Mouse (Mus musculus): ENCODE measurements around the gene Telo2. TPM values are rescaled to one million over a fixed set of nuclear protein-coding genes. Genes with fewer than 3 reads are reported as not detected.

Telo2 gene
- polyA plus RNA-seq, 1 experiment, result 8.9 TPM

DNA sequence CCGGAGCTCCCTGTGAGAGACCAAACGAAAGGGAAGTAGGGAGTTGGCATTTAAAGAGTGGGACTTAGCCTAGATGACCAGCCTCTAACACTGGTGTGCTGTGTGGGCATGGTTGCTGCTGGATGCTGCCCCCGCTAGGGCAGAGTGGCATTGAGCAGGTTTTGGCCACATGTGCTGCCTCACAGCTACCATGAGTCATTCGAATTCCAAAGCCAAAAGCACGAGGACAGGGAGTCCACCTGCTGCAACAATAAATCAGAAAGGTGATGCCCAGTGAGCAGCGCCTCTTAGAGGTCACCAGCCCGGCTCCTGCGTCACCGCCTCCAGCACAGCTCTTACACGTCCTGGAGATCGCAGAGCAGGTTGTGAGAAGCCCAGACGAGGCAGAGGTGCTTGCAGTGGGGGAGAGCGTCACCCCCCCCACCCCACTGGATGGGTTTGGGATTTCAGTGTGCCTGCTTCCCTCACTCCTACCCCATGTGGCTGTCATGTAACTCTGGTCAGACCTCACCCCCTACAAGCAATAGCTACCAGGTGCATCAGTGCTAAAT, 30.9 kb downstream of the Telo2 start:
- 78% methylated on average over 13 of the region's 13 CpGs for WGBS
- H3K36me3 ChIP-seq (ENCODE audit: control insufficient read depth, insufficient read depth, low read length), result peaks cover 2% of the 10 kb centered on the region; the same call in 1 of the 2 replicates
- H3K27ac ChIP-seq (ENCODE audit: insufficient read depth, low read depth, low read length), result no peak overlapping the region
- no peak for TF ChIP-seq CTCF (IDR thresholded peaks at IDR 0.05; ENCODE audit: extremely low read depth, insufficient read length, insufficient replicate concordance, low read depth, low read length)
- 0 out of 2 replicates have a peak, but pooled peaks cover 2% of the 10 kb centered on the region for H3K4me1 ChIP-seq (ENCODE audit: control insufficient read depth, insufficient read depth, insufficient read length, low read length)
- H3K27me3 ChIP-seq (ENCODE audit: control insufficient read depth, insufficient read depth, low read length), result no peaks in the 10 kb centered on the region
- no peak overlapping the region for H3K4me3 ChIP-seq (ENCODE audit: low read depth, low read length)

DNA sequence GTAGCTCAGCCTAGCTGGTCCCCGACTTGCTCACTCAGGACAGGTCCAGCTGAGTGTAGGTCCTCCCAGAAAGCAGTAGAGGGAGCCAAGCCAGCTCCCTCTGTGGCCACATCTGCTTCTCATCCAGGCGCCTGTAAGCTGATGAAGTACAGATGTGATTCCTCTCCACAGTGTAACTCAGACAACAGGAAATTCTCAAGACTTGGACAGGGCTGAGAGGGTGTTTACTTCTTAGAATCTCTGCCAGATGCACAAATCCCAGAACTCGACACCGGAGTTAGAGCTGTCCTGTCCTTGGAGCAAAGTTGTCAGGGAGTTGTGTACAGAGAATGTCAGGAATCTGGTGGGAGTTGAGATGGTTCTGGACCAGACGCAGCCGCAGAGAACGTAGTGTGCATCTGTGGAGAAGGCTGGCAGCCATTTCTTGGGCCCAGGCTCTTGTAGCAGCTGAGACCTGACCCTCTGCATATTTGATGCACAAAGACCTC, 32.3 kb downstream of the Telo2 start, which contains the start of gene Tmem204:
Tmem204 (minus strand) TSS at position 148 of the 488 bp plus-strand sequence.
- Histone ChIP-seq H3K27ac (ENCODE audit: insufficient read depth, low read depth, low read length) (peak within 1 kb of the TSS; percentile 71), H3K4me3 (ENCODE audit: low read depth, low read length) (no peak within 1 kb of the TSS), H3K4me1 (ENCODE audit: control insufficient read depth, insufficient read depth, insufficient read length, low read length) (0 out of 2 replicates have a peak, but pooled peaks cover 2% of the 10 kb centered on the region), H3K36me3 (ENCODE audit: control insufficient read depth, insufficient read depth, low read length) (peaks cover 2% of the 10 kb centered on the region; the same call in 1 of the 2 replicates), H3K27me3 (ENCODE audit: control insufficient read depth, insufficient read depth, low read length) (no peaks in the 10 kb centered on the region)
- TF ChIP-seq CTCF (IDR thresholded peaks at IDR 0.05; ENCODE audit: extremely low read depth, insufficient read length, insufficient replicate concordance, low read depth, low read length) (peak; percentile 11; the same call in 1 of the 2 replicates), POLR2A (IDR thresholded peaks at IDR 0.05; ENCODE audit: low read depth, low read length) (no peak)
- WGBS, result 60% methylated on average over 7 of the region's 7 CpGs

DNA sequence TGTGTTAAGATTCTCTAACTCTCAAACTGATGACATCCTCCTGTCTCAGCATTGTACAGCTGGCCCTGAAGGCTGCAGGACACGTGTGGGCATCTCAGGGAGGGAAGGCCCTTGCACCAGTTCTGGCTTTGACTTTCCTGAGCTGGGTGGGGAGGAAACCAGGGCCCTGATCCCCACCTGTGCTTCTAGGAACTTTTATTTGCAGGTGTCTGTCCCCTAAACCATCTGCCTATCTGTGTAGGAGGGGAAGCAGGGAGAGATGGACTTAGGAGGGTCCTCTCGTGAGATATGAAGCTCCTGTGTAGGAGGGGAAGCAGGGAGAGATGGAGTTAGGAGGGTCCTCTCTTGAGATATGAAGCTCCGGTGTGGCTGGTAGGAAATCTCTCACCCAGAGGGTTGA, 32.9 kb downstream of the Telo2 start:
- no peaks in the 10 kb centered on the region; the same call in 1 of the 2 replicates for H3K36me3 ChIP-seq (ENCODE audit: control insufficient read depth, insufficient read depth, low read length)
- WGBS, result 55% methylated on average over 3 of the region's 3 CpGs
- TF ChIP-seq POLR2A (IDR thresholded peaks at IDR 0.05; ENCODE audit: low read depth, low read length) (no peak), CTCF (IDR thresholded peaks at IDR 0.05; ENCODE audit: extremely low read depth, insufficient read length, insufficient replicate concordance, low read depth, low read length) (no peak)
- 0 out of 2 replicates have a peak, but pooled peaks cover 2% of the 10 kb centered on the region for H3K4me1 ChIP-seq (ENCODE audit: control insufficient read depth, insufficient read depth, insufficient read length, low read length)
- no peaks in the 10 kb centered on the region for H3K27me3 ChIP-seq (ENCODE audit: control insufficient read depth, insufficient read depth, low read length)
- peak overlapping the region; percentile 64 for H3K27ac ChIP-seq (ENCODE audit: insufficient read depth, low read depth, low read length)
- no peak overlapping the region for H3K4me3 ChIP-seq (ENCODE audit: low read depth, low read length)

DNA sequence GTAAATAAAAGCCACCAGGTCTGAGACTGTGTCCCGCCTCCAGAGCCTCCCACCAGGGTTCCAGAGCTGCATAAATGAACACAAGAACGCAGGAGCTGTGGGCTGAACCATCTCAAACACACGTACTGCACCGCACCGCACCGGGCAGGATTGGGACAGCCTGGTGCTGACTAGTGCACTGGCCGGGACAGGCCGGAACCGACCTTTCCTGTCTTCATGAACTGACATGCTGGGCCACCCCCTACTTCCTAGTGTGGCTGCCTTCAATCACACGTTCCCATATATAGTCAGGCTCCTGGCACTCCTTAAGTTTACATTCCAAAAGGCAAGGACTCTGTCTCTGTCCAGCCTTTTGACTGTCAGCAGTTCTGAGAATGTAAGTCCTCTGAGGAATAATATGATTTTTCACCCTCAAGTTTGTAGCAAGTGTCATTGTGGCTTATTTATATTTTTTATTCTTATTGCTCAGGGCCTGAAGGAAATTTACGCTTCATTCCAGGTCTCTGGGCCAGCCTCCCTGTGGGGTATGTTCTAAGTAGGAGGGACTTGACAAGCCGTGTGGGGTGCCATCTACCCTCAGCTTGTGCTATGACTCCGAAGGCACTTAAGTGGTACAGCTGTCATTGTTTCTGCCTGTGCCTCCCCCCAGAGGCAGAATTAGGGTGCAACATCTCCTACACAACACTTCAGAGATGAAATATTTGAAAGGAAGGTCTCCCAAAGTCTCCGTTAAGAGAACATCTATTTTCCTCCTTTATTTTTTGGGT, 33.5 kb downstream of the Telo2 start:
- WGBS, result 67% methylated on average over 14 of the region's 14 CpGs
- no peak overlapping the region for H3K4me3 ChIP-seq (ENCODE audit: low read depth, low read length)

DNA sequence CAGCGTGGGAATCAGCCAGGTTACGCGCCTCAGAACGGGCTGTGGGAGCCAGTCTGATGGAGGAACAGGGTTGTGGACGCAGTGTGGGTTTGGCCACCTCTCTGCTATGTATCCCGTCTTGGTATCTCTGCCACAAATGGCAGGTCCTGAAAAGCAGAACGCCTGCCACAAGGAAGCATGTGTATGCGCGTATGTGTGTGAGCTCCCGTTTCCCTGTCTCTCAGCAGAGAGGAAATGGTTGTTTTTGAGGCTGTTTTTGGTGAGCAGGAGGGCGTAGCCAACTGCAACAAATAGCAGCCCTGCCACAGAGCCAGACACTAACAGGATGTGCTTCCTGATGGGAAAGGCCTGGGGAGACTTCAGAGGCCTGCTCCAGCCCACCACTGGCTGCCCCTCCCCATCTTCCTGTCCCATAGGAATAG, 34.8 kb downstream of the Telo2 start:
- H3K4me1 ChIP-seq (ENCODE audit: control insufficient read depth, insufficient read depth, insufficient read length, low read length), result 0 out of 2 replicates have a peak, but pooled peaks cover 2% of the 10 kb centered on the region
- peak overlapping the region; percentile 64 for H3K4me3 ChIP-seq (ENCODE audit: low read depth, low read length)
- H3K27me3 ChIP-seq (ENCODE audit: control insufficient read depth, insufficient read depth, low read length), result no peaks in the 10 kb centered on the region
- 54% methylated on average over 11 of the region's 11 CpGs for WGBS
- H3K36me3 ChIP-seq (ENCODE audit: control insufficient read depth, insufficient read depth, low read length), result no peaks in the 10 kb centered on the region
- peak overlapping the region; percentile 88 for H3K27ac ChIP-seq (ENCODE audit: insufficient read depth, low read depth, low read length)
- peak; percentile 62; the same call in 1 of the 2 replicates for TF ChIP-seq POLR2A (IDR thresholded peaks at IDR 0.05; ENCODE audit: low read depth, low read length)
- no peak for TF ChIP-seq CTCF (IDR thresholded peaks at IDR 0.05; ENCODE audit: extremely low read depth, insufficient read length, insufficient replicate concordance, low read depth, low read length)

More for the DNA sequence above, 33.5 kb downstream of the Telo2 start:
- TF ChIP-seq CTCF (IDR thresholded peaks at IDR 0.05; ENCODE audit: extremely low read depth, insufficient read length, insufficient replicate concordance, low read depth, low read length) (no peak), POLR2A (IDR thresholded peaks at IDR 0.05; ENCODE audit: low read depth, low read length) (0 out of 2 replicates have a peak, but pooled peaks have one; percentile 15)
- Histone ChIP-seq H3K36me3 (ENCODE audit: control insufficient read depth, insufficient read depth, low read length) (no peaks in the 10 kb centered on the region), H3K27me3 (ENCODE audit: control insufficient read depth, insufficient read depth, low read length) (no peaks in the 10 kb centered on the region), H3K27ac (ENCODE audit: insufficient read depth, low read depth, low read length) (peak overlapping the region; percentile 64), H3K4me1 (ENCODE audit: control insufficient read depth, insufficient read depth, insufficient read length, low read length) (0 out of 2 replicates have a peak, but pooled peaks cover 2% of the 10 kb centered on the region)

DNA sequence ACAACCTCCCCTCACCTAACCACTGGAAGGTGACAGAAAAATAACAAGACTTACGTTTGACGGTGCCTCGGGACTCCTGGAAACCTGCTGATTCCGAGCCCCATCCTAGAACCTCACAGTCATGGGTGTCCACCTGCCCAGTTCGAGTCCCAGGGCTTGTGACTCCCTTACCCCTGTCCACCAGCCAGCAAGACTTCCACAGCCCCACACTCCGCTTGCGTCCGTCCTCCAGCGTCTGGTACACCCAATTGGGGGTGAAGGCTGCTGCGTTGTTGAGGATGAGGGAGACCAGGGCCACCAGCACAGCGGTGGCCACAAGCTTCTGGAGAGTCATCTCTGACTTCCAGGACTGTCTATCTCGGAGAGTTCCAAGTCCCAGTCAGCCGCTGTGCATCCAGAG, 35.6 kb downstream of the Telo2 start:
- TF ChIP-seq CTCF (IDR thresholded peaks at IDR 0.05; ENCODE audit: extremely low read depth, insufficient read length, insufficient replicate concordance, low read depth, low read length) (no peak), POLR2A (IDR thresholded peaks at IDR 0.05; ENCODE audit: low read depth, low read length) (no peak)
- Histone ChIP-seq H3K27me3 (ENCODE audit: control insufficient read depth, insufficient read depth, low read length) (no peaks in the 10 kb centered on the region), H3K36me3 (ENCODE audit: control insufficient read depth, insufficient read depth, low read length) (no peaks in the 10 kb centered on the region), H3K4me1 (ENCODE audit: control insufficient read depth, insufficient read depth, insufficient read length, low read length) (0 out of 2 replicates have a peak, but pooled peaks cover 2% of the 10 kb centered on the region), H3K27ac (ENCODE audit: insufficient read depth, low read depth, low read length) (peak overlapping the region; percentile 88), H3K4me3 (ENCODE audit: low read depth, low read length) (peak overlapping the region; percentile 64)
- 84% methylated on average over 13 of the region's 13 CpGs for WGBS

Measured in small intestine, adult 2 months (tissue).